Mouse (Mus musculus) cerebellum, postnatal 14 days (tissue): ENCODE measurements around the gene Cacnb3.

Experiments
- DNase-seq, 2 experiments: peaks; one replicate each; pipeline ENCODE4 v3.0.0; 2021; ENCODE audit warnings: mixed read lengths in 2 of 2

Cacnb3 gene

GRCm38 (mm10) chr15:98636517-98636916, 5.9 kb downstream of the Cacnb3 start:
- DNase-seq: peak; percentile 61 to 71

GRCm38 (mm10) chr15:98637155-98637554, 6.5 kb downstream of the Cacnb3 start:
- peak; percentile 36 to 43 for DNase-seq

GRCm38 (mm10) chr15:98640157-98640556, 9.5 kb downstream of the Cacnb3 start:
- no peak for DNase-seq

- peak in 1 of 2 experiments; percentile 24 for DNase-seq
Observed at GRCm38 (mm10) chr15:98644406-98644805, 13.8 kb downstream of the Cacnb3 start.

- peak; percentile 42 to 48 for DNase-seq
Observed at GRCm38 (mm10) chr15:98645057-98646026, 14.7 kb downstream of the Cacnb3 start.

GRCm38 (mm10) chr15:98646737-98647136, 16.1 kb downstream of the Cacnb3 start:
- DNase-seq: no peak

- DNase-seq: no peak
Observed at GRCm38 (mm10) chr15:98647308-98647707, 16.7 kb downstream of the Cacnb3 start.

GRCm38 (mm10) chr15:98648071-98648470, 17.4 kb downstream of the Cacnb3 start:
- peak in 1 of 2 experiments; percentile 37 for DNase-seq

- no peak for DNase-seq
Observed at GRCm38 (mm10) chr15:98651431-98651830, 20.8 kb downstream of the Cacnb3 start.

GRCm38 (mm10) chr15:98652174-98652573, 21.5 kb downstream of the Cacnb3 start:
- DNase-seq: no peak

GRCm38 (mm10) chr15:98656982-98657751, 26.5 kb downstream of the Cacnb3 start:
- DNase-seq: no peak

- DNase-seq: peak in 1 of 2 experiments; percentile 19
Observed at GRCm38 (mm10) chr15:98662198-98662566, 31.5 kb downstream of the Cacnb3 start.

- peak; percentile 96 to 97 for DNase-seq
Observed at GRCm38 (mm10) chr15:98662567-98663545, 32.2 kb downstream of the Cacnb3 start, which contains the start of gene Ddx23. Gene Ddx23 (minus strand): TSS chr15:98662894.

GRCm38 (mm10) chr15:98664042-98664907, 33.6 kb downstream of the Cacnb3 start:
- DNase-seq: no peak

- no peak for DNase-seq
Observed at GRCm38 (mm10) chr15:98672592-98672991, 42.0 kb downstream of the Cacnb3 start.

GRCm38 (mm10) chr15:98673732-98674131, 43.1 kb downstream of the Cacnb3 start:
- no peak for DNase-seq

GRCm38 (mm10) chr15:98674284-98674993, 43.8 kb downstream of the Cacnb3 start:
- DNase-seq: peak in 1 of 2 experiments; percentile 42

- no peak for DNase-seq
Observed at GRCm38 (mm10) chr15:98674994-98675545, 44.4 kb downstream of the Cacnb3 start.

GRCm38 (mm10) chr15:98675634-98676250, 45.1 kb downstream of the Cacnb3 start:
- no peak for DNase-seq

- DNase-seq: peak; percentile 62 to 71
Observed at GRCm38 (mm10) chr15:98676471-98676870, 45.8 kb downstream of the Cacnb3 start.
